Mouse (Mus musculus): Measurements from ENCODE around the gene Cd81. TPM values are rescaled to one million over a fixed set of nuclear protein-coding genes. Genes with fewer than 3 reads are reported as not detected.

The Cd81 gene
- polyA plus RNA-seq, 1 experiment: 92.5 TPM

DNA sequence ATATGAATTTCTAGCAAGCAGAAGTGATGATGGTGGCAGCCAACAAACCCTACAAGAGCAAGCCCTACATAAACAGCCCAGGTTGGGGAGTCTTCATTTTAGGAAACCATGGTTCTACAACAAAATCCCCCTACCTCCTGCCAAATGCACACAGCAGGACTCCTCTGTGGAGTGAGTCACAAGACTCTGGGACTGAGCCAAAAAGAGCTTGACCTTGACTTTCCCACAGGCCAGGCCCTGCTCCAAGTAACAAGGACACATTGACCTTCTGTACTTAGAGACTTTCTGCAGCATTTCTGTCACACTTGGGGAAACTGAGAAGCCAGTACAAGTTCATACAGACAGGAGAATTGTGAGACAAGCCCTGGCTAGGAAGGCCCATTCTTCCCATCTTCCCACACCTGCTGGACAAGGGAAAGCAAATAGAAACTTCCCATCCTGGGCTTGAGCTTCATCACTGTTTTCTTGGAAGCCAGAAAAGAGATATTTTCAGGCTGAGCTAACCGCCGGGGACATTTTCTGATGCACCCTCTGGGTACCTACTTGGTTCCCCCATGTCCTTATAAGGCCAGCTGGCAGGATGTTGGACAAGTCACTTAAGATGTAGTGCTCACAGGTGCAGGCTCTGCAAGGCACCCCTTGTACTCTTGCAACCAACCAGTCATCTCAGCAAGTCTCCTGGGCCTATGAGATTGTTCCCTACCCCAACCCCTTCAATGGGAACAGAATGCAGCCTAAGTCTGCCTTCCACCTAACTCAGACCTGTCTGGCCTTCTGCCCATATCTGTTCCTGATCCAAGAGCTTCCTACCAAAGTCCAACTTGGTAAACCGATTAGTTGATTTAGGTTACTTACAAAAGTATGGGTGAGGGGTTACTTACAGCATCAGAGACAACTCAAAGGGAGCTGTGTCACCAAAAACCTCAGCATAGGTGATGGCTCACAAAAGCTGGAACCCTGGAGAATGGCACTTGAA lies 2.4 kb upstream of the Cd81 start:
- 72% methylated on average over 3 of the region's 3 CpGs for WGBS
- no peak for TF ChIP-seq CTCF (IDR thresholded peaks at IDR 0.05; ENCODE audit: control insufficient read depth, insufficient read depth, low read length)
- TF ChIP-seq POLR2A (IDR thresholded peaks at IDR 0.05; ENCODE audit: borderline replicate concordance, control insufficient read depth, low read depth, low read length): no peak
- Histone ChIP-seq H3K4me3 (replicated peaks; ENCODE audit: control insufficient read depth, low read depth, low read length) (no peak overlapping the region), H3K4me1 (ENCODE audit: control insufficient read depth, insufficient read depth, low read length) (peaks cover 5% of the 10 kb centered on the region; the same call in 1 of the 2 replicates), H3K27ac (ENCODE audit: control insufficient read depth, insufficient read depth, low read depth, low read length, poor library complexity) (no peak overlapping the region)

DNA sequence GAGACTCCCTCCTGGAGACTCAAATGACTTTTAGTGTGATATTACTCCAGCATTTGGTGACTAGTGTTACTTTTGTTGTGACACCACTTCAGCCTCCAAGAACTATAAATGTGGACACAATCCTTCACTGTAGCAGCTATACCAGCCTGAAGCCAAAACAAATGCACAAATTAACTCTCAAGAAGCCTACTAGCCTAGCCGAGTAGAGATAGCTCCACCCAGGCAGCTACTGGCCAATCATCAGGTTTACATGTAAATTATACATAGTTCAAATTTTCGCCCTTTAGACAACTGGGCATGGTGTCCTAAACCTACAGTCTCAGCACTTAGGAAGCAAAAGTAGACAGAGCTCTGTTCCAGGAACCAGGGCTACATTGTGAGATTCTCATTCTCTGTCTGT lies 1.2 kb upstream of the Cd81 start:
- Histone ChIP-seq H3K4me1 (ENCODE audit: control insufficient read depth, insufficient read depth, low read length) (peaks cover 6% of the 10 kb centered on the region), H3K4me3 (replicated peaks; ENCODE audit: control insufficient read depth, low read depth, low read length) (no peak overlapping the region), H3K27ac (ENCODE audit: control insufficient read depth, insufficient read depth, low read depth, low read length, poor library complexity) (no peak overlapping the region)
- 32% methylated on average over 2 of the region's 2 CpGs for whole genome bisulfite sequencing
- no peak for TF ChIP-seq POLR2A (IDR thresholded peaks at IDR 0.05; ENCODE audit: borderline replicate concordance, control insufficient read depth, low read depth, low read length)
- no peak for TF ChIP-seq CTCF (IDR thresholded peaks at IDR 0.05; ENCODE audit: control insufficient read depth, insufficient read depth, low read length)

DNA sequence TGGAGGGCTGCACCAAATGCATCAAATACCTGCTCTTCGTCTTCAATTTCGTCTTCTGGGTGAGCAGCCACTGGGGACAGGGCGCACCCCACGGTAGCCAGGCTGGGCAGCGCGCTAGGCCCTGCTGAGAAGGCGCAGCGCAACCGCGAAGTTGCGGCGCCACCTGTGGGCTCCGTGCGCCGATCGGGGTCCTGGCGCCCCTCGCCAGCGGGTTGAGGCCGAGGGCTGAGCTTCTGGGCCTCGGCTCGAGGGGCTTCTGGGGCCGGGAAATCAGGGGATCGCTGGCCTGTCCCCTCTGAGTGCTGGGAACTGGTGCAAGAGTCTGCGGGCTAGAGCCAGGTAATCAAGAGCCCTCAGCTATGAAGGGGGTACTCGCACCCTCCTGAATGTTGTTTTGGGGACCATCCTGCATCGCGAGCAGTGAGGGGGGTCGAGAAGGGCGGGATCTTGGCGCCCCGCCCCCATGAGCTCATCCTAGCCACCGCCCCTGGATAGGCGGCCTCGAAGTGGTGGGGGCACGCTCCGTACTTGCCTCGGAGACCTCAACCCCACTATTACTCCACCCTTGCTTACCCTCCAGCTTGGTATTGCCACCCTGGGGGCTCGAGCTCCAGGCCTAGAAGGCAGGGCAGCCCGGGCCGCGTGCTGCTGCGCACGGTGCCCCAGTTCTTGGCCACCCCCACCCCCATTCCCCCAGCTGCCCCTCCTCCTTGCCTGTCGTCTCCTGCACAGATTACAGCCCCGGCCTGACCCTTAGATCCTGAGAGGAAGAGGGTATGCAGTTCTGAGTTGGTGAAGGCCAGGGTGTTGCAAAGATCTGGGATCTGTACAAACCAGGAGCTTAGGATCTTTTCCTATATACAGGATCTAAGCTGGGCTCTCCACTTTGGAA lies 715 bp downstream of the Cd81 start:
- Histone ChIP-seq H3K27ac (ENCODE audit: control insufficient read depth, insufficient read depth, low read depth, low read length, poor library complexity) (peak overlapping the region; percentile 86), H3K4me3 (replicated peaks; ENCODE audit: control insufficient read depth, low read depth, low read length) (peak overlapping the region; percentile 94), H3K4me1 (ENCODE audit: control insufficient read depth, insufficient read depth, low read length) (peaks cover 15% of the 10 kb centered on the region)
- under 1% methylated on average over 46 of the region's 46 CpGs for WGBS
- no peak for TF ChIP-seq POLR2A (IDR thresholded peaks at IDR 0.05; ENCODE audit: borderline replicate concordance, control insufficient read depth, low read depth, low read length)
- peak; percentile 21; the same call in 1 of the 2 replicates for TF ChIP-seq CTCF (IDR thresholded peaks at IDR 0.05; ENCODE audit: control insufficient read depth, insufficient read depth, low read length)

DNA sequence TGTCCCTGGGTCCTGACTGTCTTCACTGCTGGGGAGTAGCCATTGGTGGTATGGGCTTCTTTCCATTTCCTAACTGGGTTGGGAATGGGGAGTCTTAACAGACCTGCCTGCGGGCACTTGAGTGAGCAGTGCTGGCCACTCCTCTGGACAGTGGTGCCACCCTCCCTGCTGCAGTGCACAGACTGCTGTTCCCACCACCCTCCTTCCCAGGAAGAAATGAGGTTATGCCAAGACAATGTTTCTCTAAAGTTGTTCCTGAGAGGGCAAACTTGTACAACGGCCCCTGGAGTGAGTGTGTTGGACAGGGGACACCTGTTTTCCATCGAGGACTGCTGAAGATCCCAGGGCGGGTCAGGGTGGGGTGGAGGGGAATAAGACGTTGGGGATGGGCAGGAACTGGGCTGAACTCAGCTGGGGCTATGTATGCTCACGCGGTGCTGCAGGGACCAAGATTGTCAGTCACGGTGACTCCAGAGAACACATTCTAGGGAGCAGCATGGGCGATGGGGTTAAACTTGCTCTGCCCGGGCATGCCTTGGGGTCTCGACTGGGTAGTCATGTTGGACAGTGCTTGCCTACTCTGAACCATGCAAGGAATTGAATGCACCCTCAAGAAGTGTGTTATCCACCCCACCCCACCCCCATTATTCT lies 1.5 kb downstream of the Cd81 start:
- Histone ChIP-seq H3K27ac (ENCODE audit: control insufficient read depth, insufficient read depth, low read depth, low read length, poor library complexity) (no peak overlapping the region), H3K4me1 (ENCODE audit: control insufficient read depth, insufficient read depth, low read length) (peaks cover 17% of the 10 kb centered on the region), H3K4me3 (replicated peaks; ENCODE audit: control insufficient read depth, low read depth, low read length) (peak overlapping the region; percentile 94)
- 25% methylated on average over 11 of the region's 11 CpGs for WGBS
- TF ChIP-seq CTCF (IDR thresholded peaks at IDR 0.05; ENCODE audit: control insufficient read depth, insufficient read depth, low read length): no peak
- TF ChIP-seq POLR2A (IDR thresholded peaks at IDR 0.05; ENCODE audit: borderline replicate concordance, control insufficient read depth, low read depth, low read length): no peak

DNA sequence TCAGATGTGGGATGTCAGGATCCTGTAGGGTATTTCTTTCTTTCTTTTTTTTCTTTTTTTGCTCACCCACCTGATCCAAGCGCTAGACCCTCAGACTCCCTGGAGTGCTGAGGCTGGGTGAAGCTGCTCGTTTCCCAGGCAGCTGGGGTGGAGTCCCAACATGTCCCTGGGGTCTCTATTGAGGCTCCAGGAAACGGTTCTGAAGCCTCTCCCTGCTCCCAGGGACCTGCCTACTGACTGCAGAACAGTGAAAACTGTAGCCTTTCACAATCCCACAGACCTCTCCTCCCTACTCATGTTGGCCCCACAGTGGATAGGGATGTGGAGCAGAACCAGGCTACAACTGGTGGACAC lies 2.0 kb downstream of the Cd81 start:
- no peak overlapping the region for H3K27ac ChIP-seq (ENCODE audit: control insufficient read depth, insufficient read depth, low read depth, low read length, poor library complexity)
- WGBS: 47% methylated on average over 3 of the region's 3 CpGs
- TF ChIP-seq POLR2A (IDR thresholded peaks at IDR 0.05; ENCODE audit: borderline replicate concordance, control insufficient read depth, low read depth, low read length) (no peak), CTCF (IDR thresholded peaks at IDR 0.05; ENCODE audit: control insufficient read depth, insufficient read depth, low read length) (no peak)
- peaks cover 18% of the 10 kb centered on the region for H3K4me1 ChIP-seq (ENCODE audit: control insufficient read depth, insufficient read depth, low read length)
- H3K4me3 ChIP-seq (replicated peaks; ENCODE audit: control insufficient read depth, low read depth, low read length): no peak overlapping the region

DNA sequence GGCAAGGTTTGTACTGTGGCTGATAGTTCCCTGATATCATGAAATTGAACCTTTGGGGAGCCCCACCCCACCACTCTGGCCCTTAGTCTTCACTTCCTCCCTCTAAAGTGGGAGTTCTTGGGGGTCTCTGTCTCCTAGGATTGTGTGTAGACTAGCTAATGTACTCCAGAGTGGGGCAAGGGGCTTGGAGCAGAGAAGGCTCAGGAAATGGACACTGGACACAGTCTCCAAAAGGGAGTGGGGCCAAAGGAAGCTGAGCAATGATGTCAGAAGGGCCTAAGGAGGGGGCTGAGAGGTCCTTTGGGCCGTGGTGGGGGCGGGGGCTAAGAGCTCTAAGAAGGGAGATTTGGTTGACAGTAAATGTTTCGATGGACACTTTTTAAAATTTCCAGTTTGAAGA lies 2.5 kb downstream of the Cd81 start:
- TF ChIP-seq CTCF (IDR thresholded peaks at IDR 0.05; ENCODE audit: control insufficient read depth, insufficient read depth, low read length): no peak
- TF ChIP-seq POLR2A (IDR thresholded peaks at IDR 0.05; ENCODE audit: borderline replicate concordance, control insufficient read depth, low read depth, low read length): no peak
- 57% methylated on average over 3 of the region's 3 CpGs for WGBS
- Histone ChIP-seq H3K4me3 (replicated peaks; ENCODE audit: control insufficient read depth, low read depth, low read length) (no peak overlapping the region), H3K27ac (ENCODE audit: control insufficient read depth, insufficient read depth, low read depth, low read length, poor library complexity) (no peak overlapping the region), H3K4me1 (ENCODE audit: control insufficient read depth, insufficient read depth, low read length) (peaks cover 18% of the 10 kb centered on the region)

DNA sequence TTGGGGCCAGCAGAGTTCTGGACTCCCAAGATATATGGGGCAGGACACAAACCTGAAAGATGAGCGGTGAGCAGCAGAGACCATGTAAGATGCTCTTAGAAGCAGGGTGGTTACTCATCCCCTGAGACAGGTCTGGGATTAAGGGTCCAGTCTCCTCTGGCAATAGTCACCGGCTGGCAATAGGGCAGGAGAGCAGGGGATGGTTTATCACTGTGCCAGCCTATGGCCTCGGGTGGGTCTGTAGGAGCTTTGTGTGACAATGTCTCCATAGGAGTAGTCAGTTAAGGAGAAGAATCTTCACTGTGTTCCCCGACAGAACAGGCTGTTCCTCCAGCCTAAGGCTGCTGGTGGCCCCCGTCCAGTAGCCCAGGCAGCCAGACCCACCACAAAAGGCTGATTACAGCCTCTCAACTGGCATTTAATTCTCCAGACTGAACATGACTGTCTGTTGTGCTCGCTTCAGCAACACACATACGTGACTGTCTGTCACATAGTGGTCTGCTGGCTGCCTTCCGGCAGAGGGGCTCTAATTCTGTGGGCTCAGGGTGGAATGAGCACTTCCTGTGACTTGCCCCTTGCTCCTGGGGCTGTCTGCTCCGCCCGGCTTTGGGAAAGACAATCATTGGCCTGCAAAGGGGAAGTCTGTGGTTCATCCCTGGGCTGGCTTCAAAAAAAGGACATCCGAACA lies 3.1 kb downstream of the Cd81 start:
- Histone ChIP-seq H3K27ac (ENCODE audit: control insufficient read depth, insufficient read depth, low read depth, low read length, poor library complexity) (peak overlapping the region; percentile 9; the same call in 1 of the 2 replicates), H3K4me3 (replicated peaks; ENCODE audit: control insufficient read depth, low read depth, low read length) (no peak overlapping the region), H3K4me1 (ENCODE audit: control insufficient read depth, insufficient read depth, low read length) (peaks cover 18% of the 10 kb centered on the region)
- WGBS: 20% methylated on average over 11 of the region's 11 CpGs
- TF ChIP-seq CTCF (IDR thresholded peaks at IDR 0.05; ENCODE audit: control insufficient read depth, insufficient read depth, low read length): no peak

Data from bone marrow, adult 2 months (tissue).